Mouse (Mus musculus) urinary bladder, adult 2 months (tissue): ENCODE results near the gene Rab3b. TPM values are rescaled to one million over a fixed set of nuclear protein-coding genes. Genes with fewer than 3 reads are reported as not detected.

Experiments
- DNase-seq: peaks from one replicate; pipeline ENCODE4 v3.0.0; 2022; ENCODE audit warnings: low spot score
- polyA plus RNA-seq: library from polyadenylated mRNA; depleted of rRNA; stranded (reverse); fragments of >200 nt; gene quantifications from 2 replicates; pipeline ENCODE4 v1.2.3, GENCODE M21; 2012; rRNA removed

Gene Rab3b
- 3.1 and 3.3 TPM in 2 replicates for polyA plus RNA-seq

DNA sequence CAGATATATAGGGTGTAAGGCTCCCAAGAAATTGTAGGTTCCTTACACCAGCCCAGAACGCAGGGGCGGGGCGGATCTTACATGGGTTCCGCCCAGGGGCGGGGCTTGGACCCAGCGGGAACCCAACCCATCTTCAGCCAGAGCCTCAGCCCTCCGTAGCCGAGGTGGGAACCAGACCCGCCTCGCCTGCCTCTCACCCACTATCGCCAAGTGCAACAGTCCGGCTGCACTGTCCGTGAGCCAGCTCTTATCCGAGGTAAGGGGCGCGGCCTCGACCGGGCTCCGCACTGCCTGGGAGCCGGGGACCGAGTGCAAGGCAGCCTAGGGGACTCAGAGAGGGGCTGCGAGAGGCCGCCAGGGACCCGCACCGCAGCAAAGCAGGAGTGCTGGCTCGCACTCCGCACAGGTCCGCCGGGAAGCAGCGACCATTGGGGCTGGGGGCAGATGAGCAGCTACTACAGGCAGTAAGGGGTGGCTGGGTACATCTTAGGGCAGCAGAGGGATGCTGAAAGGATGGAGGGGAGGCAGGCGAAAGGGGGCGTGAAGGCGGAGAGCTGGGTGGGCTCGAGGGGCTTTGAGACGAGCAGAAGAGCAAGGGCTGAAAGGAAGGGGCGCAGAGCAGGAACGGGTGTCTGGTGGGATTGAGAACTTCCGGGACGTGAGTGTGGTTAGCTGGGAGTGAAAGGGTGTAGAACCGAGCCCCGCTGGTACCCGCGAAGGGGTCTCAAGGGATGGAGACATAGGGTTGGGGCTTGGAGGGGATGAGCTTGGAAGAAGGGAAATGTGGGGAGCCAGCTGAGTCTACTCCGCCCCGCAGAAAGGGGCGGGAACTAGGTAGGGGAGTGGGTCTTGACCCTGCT, at the start of gene Rab3b:
Rab3b (plus strand) TSS at position 101 of the 860 bp plus-strand sequence.
- DNase-seq: peak; percentile 26

DNA sequence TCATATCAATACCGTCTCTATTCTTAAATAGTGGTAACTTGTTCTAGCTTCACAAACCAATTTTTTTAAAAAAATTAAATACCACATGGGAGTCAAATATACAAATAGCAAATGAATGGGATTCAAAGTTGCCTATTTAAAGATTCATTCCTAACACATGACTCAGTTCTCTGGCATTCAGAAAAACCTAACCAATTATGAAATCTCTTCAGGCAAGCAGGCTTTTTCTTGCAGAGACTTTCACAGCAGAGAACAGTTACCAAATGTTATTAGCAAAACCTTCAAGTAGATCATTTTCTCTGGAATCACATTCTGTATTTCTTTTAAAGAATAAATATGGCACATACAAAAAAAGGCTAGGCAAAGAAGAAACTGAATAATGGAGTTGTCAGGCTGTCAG, 48.2 kb upstream of the Rab3b start:
- no peak for DNase-seq

DNA sequence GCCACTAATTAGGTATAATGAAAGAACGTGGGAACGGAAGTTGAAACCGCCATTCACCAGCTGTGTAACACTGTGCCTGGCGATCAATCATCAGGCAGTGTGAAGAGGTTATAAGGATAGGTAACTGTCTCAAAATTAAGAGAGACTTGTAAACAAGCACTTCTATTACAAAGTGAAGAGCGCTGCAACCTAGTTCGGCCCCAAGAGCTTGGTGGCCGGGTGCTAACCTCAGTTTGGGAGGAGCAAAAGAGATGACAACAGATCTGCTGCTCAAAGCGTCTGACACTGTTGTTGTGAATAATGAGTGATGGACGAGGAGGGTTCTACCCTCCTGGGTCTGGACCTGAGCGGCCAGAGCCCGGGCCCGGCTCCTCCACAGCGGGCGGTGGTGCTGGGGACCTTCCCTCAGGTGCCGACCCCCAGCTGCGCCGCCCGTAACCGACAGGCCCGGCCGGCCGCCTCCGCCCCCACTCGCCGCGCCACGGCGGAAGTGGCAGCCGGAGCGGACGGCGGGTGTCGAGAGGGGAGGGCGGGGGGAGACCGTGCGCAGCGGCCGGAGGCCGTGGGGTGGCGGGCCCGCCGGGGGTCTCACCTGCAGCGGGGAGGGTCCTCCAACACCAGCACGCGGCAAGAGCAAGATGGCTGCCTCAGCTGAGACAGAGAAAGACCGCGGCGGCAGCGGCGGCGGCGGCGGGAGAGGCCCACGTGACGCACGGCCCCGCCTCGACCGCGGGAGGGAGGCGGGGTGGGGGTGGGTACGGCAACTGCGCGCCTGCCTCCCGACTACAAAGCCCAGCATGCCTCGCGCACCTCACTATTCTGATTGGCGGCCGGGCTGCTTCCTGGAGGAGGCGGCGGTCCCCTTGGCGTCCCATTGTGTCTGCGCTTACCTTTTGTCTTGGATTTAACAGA, 45.7 kb upstream of the Rab3b start, which contains the start of gene Btf3l4:
Btf3l4 (minus strand) TSS at position 699 of the 912 bp plus-strand sequence.
- peak; percentile 75 for DNase-seq

DNA sequence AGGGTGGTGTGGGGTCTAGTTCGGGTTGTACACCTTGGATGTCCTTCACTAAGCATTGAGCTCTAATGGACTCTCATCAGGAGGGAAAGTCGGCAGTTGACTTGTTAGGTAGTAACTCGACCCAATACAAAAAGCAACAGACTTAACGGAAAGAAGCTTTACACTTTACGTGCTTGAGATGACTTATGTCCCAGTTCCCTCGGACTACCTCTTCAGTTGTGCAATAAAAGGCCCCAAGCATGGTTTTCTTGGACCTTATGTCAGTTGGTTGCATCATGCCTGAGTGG, 45.1 kb upstream of the Rab3b start:
- no peak for DNase-seq

DNA sequence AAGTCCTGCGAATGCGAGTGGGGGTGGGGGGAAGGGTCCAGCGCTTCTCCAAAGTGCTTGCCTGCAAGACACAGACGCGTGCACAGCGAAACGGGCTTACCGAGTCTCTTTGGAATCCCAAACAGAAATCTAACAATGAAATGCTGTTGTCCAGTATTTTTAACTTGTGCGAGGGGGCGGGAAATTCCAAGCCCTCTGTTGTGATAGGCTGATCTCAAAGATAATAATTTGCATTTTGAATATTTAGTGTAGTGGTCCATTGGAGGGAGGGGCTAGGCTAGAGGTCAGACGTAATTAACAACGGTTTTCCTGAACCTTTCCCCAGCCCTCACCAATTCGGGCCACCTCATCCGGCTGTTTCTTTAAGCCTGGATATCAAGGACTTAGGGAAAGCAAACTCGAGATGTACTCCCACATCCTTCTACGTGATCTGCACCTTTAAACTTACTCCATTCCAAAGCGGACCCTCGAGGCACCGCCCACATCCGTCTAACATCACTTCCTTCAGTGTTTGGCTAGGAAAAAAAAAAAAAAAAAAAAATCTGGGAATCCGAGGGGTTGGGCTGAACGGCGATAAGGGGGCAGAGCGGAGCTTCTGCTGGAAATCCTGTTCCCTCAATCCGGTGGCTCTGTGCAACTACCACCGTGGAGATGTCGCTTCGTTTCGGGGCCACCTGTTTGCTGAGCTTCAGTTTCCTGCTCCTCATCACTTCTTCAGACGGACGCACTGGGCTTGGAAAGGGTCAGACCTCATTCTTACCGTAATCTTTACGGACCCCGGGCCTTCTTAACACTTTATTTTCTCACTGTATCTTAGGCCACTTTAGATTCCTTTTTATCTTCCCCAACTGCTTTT, 44.5 kb upstream of the Rab3b start, which contains the start of gene Txndc12:
Txndc12 (plus strand) TSS at position 487 of the 856 bp plus-strand sequence.
- DNase-seq: peak; percentile 56

DNA sequence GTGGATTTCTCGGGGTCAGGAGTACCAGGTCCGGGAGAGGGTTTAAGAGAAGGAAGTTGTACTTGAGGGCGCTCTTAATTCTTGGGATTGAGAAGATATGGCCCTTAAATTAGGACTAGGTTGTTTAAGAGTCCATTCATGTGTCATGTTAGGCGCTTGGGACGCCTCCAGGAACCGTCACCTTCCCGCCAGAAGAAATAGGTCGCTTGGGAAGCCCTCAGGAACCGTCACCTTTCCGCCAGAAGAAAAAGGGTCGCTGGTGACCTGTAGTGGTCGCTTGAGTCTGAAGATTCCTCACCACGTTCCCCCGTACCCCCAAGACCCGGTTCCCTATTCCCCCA, 43.9 kb upstream of the Rab3b start:
- DNase-seq: no peak

DNA sequence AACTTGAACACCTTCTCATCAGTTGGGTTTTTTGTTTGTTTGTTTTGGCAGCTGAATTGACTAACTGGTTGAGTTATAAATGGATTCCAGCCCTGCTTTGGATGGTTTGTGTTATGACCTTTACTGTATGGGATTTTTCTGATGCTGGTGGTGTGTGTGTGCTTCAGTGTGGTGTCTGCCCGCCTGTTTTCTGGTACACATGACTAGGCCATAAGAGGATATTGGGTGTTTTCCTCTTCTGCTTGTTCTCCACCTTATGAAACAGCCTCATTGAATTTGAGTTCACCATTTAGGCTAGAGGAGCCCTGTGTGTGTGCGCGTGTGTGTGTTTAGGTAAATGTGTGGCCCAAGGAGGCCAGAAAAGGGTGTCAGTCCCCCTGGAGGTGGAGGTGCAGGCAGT, 43.4 kb upstream of the Rab3b start:
- DNase-seq: no peak

DNA sequence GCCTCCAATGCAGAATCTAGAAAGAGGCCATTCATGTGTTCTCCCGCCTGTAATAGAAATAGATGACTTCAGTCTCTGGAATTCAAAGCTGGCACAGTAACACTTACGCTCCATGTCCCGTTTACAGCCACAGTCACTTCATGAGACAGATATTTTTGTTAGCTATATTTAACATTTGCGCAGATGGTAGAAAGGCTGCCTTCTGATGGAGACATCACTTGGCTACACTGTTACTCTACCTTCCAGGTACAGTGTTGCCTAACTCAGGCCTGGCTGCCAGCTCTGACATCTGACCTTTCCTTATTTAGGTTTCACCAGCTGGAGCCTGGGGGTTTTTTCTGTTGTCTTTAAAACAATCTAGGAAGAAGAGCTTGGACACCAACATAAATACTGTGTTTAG, 40.8 kb upstream of the Rab3b start:
- DNase-seq: no peak

DNA sequence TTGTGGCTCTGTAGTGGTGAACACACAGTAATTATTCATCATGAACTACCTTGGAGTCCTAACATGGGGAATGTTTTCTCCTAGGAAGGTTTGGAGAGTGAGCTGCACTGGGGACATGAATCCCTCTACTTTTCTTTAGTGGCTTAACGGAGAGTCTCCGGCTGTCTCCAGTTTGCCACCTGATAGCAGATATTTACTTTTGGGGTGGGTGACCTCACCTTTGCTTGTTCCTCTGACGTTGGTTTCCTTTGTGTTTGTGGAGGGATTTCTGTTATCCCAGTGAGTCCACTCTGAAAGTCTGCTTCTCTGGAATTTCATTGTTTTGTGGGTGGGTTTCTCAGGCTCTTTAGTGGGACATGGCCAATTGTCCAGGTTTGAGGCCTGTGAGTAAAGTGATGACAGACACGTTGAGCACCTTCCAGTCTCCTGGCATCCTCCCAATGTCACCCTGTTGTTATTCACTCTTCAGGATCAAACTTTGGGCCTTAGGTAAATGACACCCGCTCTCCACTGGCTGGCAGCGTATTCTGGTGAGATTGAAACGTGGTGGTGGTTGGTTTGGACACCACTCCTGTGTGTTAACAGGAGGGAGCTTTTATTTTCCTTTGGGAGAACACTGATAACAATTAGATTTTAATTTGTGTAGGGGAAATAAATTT, 36.8 kb upstream of the Rab3b start:
- DNase-seq: no peak

DNA sequence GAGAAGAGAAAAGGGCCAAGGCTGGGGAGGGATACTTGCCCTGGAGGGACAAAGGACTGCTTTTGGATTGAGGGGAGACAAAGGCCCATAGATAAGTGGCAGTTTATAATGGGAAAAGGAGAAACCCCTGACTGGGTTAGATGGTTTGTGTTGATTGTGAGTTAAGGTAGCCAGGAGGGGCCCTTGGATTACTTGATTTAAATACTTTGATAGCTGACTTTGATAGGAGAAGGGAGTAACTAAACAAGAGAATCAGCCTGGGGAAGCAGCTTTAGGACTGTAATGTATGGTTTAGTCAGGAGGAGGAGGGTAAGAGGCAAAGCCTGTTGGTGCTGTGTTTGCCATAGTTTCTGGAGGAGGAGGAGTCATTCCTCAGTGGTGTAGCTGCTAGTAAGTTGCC, 35.5 kb upstream of the Rab3b start:
- no peak for DNase-seq

DNA sequence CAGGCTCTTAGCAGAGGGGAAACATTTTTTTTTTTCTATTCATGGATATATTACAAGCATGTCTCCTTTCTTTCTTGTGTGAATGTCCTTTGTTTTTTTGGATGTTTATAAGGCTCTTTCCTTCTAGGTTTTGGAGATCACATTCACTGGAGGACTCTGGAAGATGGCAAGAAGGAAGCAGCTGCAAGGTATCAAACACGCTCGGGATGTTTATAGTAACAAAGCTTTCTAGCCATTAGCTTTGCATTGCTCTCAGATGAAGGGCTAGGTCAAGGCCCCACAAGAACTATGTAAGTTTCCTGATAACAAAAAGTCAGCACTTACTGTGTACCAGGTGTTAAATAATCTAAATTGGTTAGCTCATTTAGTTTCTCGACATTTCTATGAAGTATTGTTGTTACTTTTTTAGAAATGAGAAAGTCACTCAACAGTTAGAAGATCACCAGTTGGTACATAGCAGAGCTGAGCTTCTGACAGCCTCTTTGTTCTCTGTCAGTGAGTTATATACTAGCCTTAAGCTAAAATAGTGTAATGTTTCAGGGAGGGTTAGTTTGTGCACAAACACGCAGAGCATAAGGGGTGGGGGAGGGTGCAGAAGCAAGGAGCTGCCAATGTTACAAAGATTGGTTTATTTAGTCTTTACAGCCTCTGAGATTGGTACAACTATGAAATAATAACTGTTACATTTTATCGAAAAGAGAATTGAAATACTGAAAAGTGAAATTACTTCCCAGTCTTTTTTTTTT, 32.9 kb upstream of the Rab3b start:
- no peak for DNase-seq

DNA sequence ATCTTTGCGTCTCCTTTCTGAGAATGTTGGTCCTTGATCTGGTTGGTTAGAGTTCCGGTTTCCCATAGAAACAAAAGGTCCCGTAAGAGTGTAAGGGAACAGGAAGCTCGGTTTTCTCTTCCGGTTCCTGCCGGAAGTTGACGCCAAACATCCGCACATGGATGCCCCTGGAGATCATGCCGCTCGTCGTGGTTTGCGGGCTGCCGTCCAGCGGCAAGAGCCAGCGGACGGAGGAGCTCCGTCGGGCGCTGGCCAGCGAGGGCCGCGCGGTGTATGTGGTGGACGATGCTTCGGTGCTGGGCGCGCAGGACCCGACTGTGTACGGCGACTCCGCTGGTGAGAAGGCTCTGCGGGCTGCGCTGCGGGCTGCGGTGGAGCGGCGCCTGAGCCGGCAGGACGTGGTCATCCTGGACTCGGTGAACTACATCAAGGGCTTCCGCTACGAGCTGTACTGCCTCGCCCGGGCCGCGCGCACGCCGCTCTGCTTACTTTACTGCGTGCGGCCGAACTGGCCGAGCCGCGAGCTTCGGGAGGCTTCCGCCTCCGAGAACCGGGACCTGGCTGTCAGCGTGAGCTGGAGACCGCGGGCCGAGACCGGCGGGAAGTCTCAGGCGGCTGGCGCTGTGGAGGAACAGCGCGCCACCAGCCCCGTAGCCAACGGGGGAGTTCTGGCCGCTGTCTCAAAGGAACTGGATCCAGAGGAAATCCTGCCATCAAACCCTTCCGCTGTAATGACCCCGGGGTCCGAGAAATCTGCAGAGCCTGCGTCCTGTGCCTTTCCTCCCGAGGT, 31.0 kb upstream of the Rab3b start, which contains the start of gene Kti12:
Kti12 (plus strand) TSS at position 71 of the 790 bp plus-strand sequence.
- peak; percentile 60 for DNase-seq

DNA sequence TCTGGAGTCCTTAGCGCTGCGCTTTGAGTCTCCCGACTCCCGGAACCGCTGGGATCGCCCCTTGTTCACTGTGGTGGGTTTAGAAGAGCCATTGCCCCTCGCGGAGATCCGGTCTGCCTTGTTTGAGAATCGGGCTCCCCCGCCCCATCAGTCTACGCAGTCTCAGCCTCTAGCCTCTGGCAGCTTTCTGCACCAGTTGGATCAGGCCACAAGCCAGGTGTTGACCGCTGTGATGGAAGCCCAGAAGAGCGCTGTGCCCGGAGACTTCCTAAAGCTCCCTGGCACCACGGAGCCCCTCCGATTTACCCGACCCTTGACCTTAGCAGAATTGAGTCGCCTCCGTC, 30.4 kb upstream of the Rab3b start, which contains the start of gene A730015C16Rik:
A730015C16Rik (minus strand) TSS at position 115 of the 344 bp plus-strand sequence.
- DNase-seq: peak; percentile 34

DNA sequence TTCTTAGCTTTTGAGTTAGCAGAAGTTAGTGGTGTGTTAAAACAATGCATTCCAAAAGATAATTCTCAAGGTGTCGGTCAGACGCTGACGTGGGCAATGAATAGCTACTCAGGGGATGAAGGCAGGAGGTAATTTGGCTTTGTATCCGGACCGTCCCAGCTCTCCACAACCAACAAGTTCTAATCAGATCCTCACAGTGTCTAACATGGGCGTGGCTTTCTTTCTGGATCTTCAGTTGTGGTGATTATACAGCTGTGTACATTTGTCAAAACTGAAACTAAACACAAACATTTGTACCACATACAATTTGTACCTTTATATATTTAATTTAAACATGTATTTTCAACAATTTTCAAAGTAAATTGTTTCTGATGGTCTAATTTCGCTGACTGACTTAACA, 12.1 kb upstream of the Rab3b start:
- no peak for DNase-seq

DNA sequence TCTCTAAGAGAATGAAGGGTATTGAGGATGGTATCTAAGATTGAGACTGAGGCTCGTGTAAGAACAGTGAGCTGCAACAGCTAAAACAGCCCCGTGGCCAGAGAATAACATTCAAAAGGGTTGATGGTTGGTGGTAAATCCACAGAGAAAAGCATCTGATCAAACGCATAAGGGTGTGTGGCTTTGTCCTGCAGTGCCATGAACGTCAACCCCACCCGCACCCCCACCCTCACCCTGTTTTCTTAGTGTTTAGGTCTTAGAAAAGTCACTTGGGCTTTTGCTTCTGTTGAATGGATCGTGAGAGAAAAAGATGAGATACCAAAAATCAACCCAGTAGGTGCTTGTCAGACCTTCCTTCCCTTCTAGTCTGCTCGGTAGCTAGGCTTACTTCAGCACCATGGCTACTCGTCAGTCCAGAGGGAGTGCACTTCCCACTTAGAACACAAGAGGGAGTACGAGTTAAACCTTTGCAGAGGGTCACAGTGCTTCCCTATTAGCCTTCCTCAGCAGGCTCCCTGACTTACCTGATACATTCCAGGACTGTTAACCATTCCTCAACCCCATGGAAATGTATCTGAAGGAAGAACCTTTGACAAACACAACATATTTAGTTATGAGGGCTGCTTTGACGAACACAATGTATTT, 9.0 kb upstream of the Rab3b start:
- DNase-seq: no peak

DNA sequence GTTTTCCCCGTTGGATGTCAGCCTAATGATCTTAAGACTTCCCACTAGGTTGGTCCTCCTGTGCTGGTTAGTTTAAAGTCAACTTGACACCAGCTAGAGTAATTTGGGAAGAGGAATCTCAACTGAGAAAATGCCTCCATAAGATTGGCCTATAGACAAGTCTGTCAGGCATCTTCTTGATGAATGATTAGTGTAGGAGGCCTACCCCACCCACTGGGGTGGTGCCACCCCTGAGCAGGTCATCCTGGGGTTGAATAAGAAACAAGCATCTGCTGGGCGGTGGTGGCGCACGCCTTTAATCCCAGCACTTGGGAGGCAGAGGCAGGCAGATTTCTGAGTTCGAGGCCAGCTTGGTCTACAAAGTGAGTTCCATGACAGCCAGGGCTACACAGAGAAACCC, 5.1 kb upstream of the Rab3b start:
- DNase-seq: no peak

DNA sequence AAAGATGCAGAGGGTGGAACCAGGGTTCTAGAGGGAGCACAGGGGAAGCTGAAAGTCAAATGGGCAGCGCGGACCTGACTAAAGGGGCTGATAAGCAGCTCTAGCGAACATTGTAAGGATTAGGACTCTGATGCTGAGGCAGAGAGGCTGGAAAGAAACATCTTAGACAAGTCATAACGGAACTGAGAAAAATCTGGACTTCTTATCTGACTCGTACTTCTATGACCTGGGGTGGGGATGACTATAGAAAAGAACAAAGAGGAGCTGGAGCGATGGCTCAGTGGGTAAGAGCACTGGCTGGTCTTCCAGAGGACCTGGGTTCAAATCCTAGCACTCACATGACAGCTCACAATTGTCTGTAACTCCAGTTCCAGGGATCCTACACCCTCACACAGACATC, 962 bp upstream of the Rab3b start:
- DNase-seq: no peak

DNA sequence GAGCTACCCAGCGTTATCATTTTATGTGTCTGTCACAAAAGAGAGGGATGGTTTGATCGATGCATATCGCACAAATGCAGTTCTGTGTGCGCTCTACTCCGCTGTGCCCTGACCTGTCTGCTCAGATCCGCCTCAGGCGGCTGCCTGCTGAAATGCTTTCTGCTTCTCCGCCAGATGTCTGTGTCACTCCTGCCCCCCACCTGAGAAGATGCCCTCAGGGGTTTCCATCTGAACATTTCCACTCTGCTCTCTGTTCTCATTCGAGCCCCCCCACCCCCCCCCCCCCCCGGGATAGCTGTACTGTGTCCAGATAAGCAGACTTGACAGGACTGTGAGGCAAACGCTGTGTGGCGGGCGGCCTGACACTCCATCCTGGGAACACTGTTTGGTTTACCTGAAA, 5.0 kb downstream of the Rab3b start:
- no peak for DNase-seq

DNA sequence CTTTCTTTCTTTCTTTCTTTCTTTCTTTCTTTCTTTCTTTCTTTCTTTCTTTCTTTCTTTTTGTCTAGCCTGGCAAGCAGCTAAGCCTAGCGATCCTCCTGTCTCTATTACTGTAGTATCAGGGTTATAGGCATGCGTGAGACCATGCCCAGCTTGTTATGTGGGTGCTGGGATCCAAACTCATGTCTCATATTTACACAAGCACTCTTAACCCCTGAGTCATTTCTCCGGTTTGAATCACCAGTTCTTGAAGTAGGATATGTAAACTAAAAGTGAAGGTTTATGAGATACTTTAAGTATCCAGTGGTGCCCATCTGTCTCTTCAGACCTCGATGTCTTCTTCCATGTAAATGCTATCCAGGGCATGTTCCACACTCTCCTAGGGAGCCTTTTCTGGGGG, 8.6 kb downstream of the Rab3b start:
- no peak for DNase-seq
